Mouse (Mus musculus) C2C12 (cell line): ENCODE data around the gene Hist1h2an. TPM values are rescaled to one million over a fixed set of nuclear protein-coding genes. Genes with fewer than 3 reads are reported as not detected.
"Not testable (repeated sequence)": the region's sequence is repeated elsewhere in the genome, so short reads cannot be mapped to it uniquely, and the experiment has no call there.

ENCODE experiments used
- H3K27me3 ChIP-seq: one replicate; pipeline ENCODE4 v1.6.1; 2011; ENCODE audit not compliant: control insufficient read depth, insufficient read depth, insufficient read length
- H3K36me3 ChIP-seq: one replicate; pipeline ENCODE4 v1.6.1; 2011; ENCODE audit not compliant: control insufficient read depth, insufficient read depth
- H3K4me3 ChIP-seq: one replicate; pipeline ENCODE4 v1.5.1; 2011; ENCODE audit warnings: mild to moderate bottlenecking, control low read depth; ENCODE audit not compliant: poor library complexity, insufficient read depth, severe bottlenecking
- H3K79me2 ChIP-seq: one replicate; pipeline ENCODE4 v1.6.1; 2011; ENCODE audit not compliant: control insufficient read depth, insufficient read depth
- H3K79me3 ChIP-seq: one replicate; pipeline ENCODE4 v1.6.1; 2011; ENCODE audit warnings: low read depth, control low read depth
- H3ac ChIP-seq: one replicate; pipeline ENCODE3; 2011; ENCODE audit warnings: low read depth; ENCODE audit not compliant: control insufficient read depth, insufficient read length
- CEBPB ChIP-seq: IDR thresholded peaks from one replicate; pipeline ENCODE4 v1.6.1; 2011; ENCODE audit warnings: low read depth, mild to moderate bottlenecking, control low read depth, moderate library complexity
- CTCF ChIP-seq: IDR thresholded peaks from one replicate; pipeline ENCODE4 v1.5.1; 2011; ENCODE audit not compliant: control insufficient read depth, insufficient read depth, insufficient read length
- FOSL1 ChIP-seq: IDR thresholded peaks from one replicate; pipeline ENCODE4 v1.8.0; 2011; ENCODE audit warnings: mild to moderate bottlenecking, low read length; ENCODE audit not compliant: poor library complexity, insufficient read depth, severe bottlenecking
- MAX ChIP-seq: IDR thresholded peaks from one replicate; pipeline ENCODE4 v1.6.1; 2011; ENCODE audit warnings: mild to moderate bottlenecking, control low read depth
- MYOD1 ChIP-seq: IDR thresholded peaks from one replicate; pipeline ENCODE4 v1.6.1; 2011; ENCODE audit warnings: low read depth; ENCODE audit not compliant: control insufficient read depth, insufficient read length
- MYOG ChIP-seq: IDR thresholded peaks from one replicate; pipeline ENCODE4 v1.6.1; 2011; ENCODE audit not compliant: control insufficient read depth, insufficient read length; ENCODE audit errors: extremely low read depth
- USF1 ChIP-seq: IDR thresholded peaks from one replicate; pipeline ENCODE4 v1.6.1; 2011; ENCODE audit warnings: low read depth, mild to moderate bottlenecking, control low read depth, moderate library complexity
- polyA plus RNA-seq: library from polyadenylated mRNA; unstranded; fragments of >200 nt; fragmentation: generic; extraction: Trizol; gene quantifications from one replicate; pipeline ENCODE4 v1.2.1, GENCODE M21; 2012; ENCODE audit warnings: missing spikeins

The Hist1h2an gene
- polyA plus RNA-seq, 1 experiment: 18.1 TPM

- peak; percentile 14 for TF ChIP-seq USF1
- H3K4me3 ChIP-seq: not testable (repeated sequence)
These were observed 25.1 kb upstream of the Hist1h2an start for GRCm38 (mm10) chr13:21812092-21812491.

GRCm38 (mm10) chr13:21811539-21811938 lies 24.5 kb upstream of the Hist1h2an start, which contains the start of gene Hist1h4m:
Hist1h4m (plus strand) TSS chr13:21811746.
- not testable (repeated sequence) for H3K79me2 ChIP-seq, H3ac ChIP-seq, H3K4me3 ChIP-seq, H3K79me3 ChIP-seq, H3K27me3 ChIP-seq, H3K36me3 ChIP-seq

More at GRCm38 (mm10) chr13:21812092-21812491, 25.1 kb upstream of the Hist1h2an start:
- not testable (repeated sequence) for H3K27me3 ChIP-seq, H3ac ChIP-seq, H3K36me3 ChIP-seq, H3K79me2 ChIP-seq, H3K79me3 ChIP-seq

GRCm38 (mm10) chr13:21811074-21811473 lies 24.1 kb upstream of the Hist1h2an start:
- H3K4me3 ChIP-seq, H3K36me3 ChIP-seq, H3ac ChIP-seq, H3K79me3 ChIP-seq, H3K79me2 ChIP-seq, H3K27me3 ChIP-seq: not testable (repeated sequence)

GRCm38 (mm10) chr13:21810073-21810472 lies 23.1 kb upstream of the Hist1h2an start, which contains the start of the genes Hist1h2bq and Hist1h2ao:
Hist1h2bq (minus strand) TSS chr13:21810197.
Hist1h2ao (plus strand) TSS chr13:21810465.
- H3ac ChIP-seq, H3K27me3 ChIP-seq, H3K79me2 ChIP-seq, H3K79me3 ChIP-seq, H3K4me3 ChIP-seq, H3K36me3 ChIP-seq: not testable (repeated sequence)

GRCm38 (mm10) chr13:21803058-21803457 lies 16.0 kb upstream of the Hist1h2an start:
- H3K79me2 ChIP-seq, H3K79me3 ChIP-seq, H3K27me3 ChIP-seq, H3ac ChIP-seq, H3K4me3 ChIP-seq, H3K36me3 ChIP-seq: not testable (repeated sequence)

- H3ac ChIP-seq, H3K79me2 ChIP-seq, H3K79me3 ChIP-seq, H3K36me3 ChIP-seq, H3K27me3 ChIP-seq, H3K4me3 ChIP-seq: not testable (repeated sequence)
These were observed 10.1 kb upstream of the Hist1h2an start for GRCm38 (mm10) chr13:21797163-21797562.

- Histone ChIP-seq H3K36me3 (no peaks in the 10 kb centered on the region), H3K27me3 (no peaks in the 10 kb centered on the region), H3K79me2 (no peaks in the 10 kb centered on the region), H3ac (no peak overlapping the region), H3K79me3 (no peaks in the 10 kb centered on the region), H3K4me3 (no peak overlapping the region)
- TF ChIP-seq USF1 (no peak), MYOD1 (no peak), MYOG (no peak)
These were observed 8.6 kb upstream of the Hist1h2an start for GRCm38 (mm10) chr13:21795584-21795983.

GRCm38 (mm10) chr13:21790601-21791283 lies 3.7 kb upstream of the Hist1h2an start:
- Histone ChIP-seq H3K36me3 (no peaks in the 10 kb centered on the region), H3K4me3 (no peak overlapping the region), H3K79me3 (no peaks in the 10 kb centered on the region), H3ac (no peak overlapping the region), H3K27me3 (no peaks in the 10 kb centered on the region), H3K79me2 (no peaks in the 10 kb centered on the region)
- TF ChIP-seq MYOD1 (no peak), FOSL1 (no peak), MAX (no peak), USF1 (no peak), CTCF (no peak), CEBPB (no peak), MYOG (no peak)
